Mouse (Mus musculus) limb, embryonic 14.5 days (tissue): ENCODE data around the gene Prickle4. TPM values are rescaled to one million over a fixed set of nuclear protein-coding genes. Genes with fewer than 3 reads are reported as not detected.

ENCODE experiments used
- ATAC-seq: fragments of 200-750 bp; cut with Nextera tagmentation; 2 replicates; pipeline ENCODE4 v1.8.0; 2017; ENCODE audit warnings: low read depth, moderate number of reproducible peaks, moderate TSS enrichment; ENCODE audit not compliant: low FRiP score
- DNase-seq: peaks from one replicate; pipeline ENCODE4 v3.0.0-alpha.2; 2015; ENCODE audit warnings: low spot score
- H3K27ac ChIP-seq: fragments of 300-500 bp; sonication (generic); replicated peaks from 2 replicates; pipeline ENCODE4 v1.5.1; 2014; ENCODE audit warnings: low read depth, mild to moderate bottlenecking, low read length, moderate library complexity, mixed read lengths
- H3K27me3 ChIP-seq: fragments of 300-500 bp; sonication (generic); 2 replicates; pipeline ENCODE4 v1.6.1; 2014; ENCODE audit warnings: low read length, mixed read lengths; ENCODE audit not compliant: control insufficient read depth, insufficient read depth
- H3K36me3 ChIP-seq: fragments of 300-500 bp; sonication (generic); 2 replicates; pipeline ENCODE4 v1.6.1; 2014; ENCODE audit warnings: mild to moderate bottlenecking, low read length, moderate library complexity, mixed read lengths; ENCODE audit not compliant: control insufficient read depth, insufficient read depth
- H3K4me1 ChIP-seq: fragments of 300-500 bp; sonication (generic); 2 replicates; pipeline ENCODE4 v1.6.1; 2014; ENCODE audit warnings: antibody characterized with exemption, low read length, mixed read lengths; ENCODE audit not compliant: control insufficient read depth, insufficient read depth
- H3K4me2 ChIP-seq: fragments of 300-500 bp; sonication (generic); replicated peaks from 2 replicates; pipeline ENCODE4 v1.6.1; 2014; ENCODE audit warnings: low read depth, mild to moderate bottlenecking, low read length, moderate library complexity; ENCODE audit not compliant: severe bottlenecking
- H3K4me3 ChIP-seq: fragments of 300-500 bp; sonication (generic); replicated peaks from 2 replicates; pipeline ENCODE4 v1.5.1; 2014; ENCODE audit warnings: low read length
- H3K9ac ChIP-seq: fragments of 300-500 bp; sonication (generic); 2 replicates; pipeline ENCODE4 v1.6.1; 2014; ENCODE audit warnings: mild to moderate bottlenecking, low read depth, low read length, moderate library complexity; ENCODE audit not compliant: severe bottlenecking
- H3K9me3 ChIP-seq: fragments of 300-500 bp; sonication (generic); 2 replicates; pipeline ENCODE4 v1.6.1; 2016; ENCODE audit warnings: low read length; ENCODE audit not compliant: control insufficient read depth
- POLR2A ChIP-seq: fragments of 200-500 bp; IDR thresholded peaks from 2 replicates; pipeline ENCODE4 v1.8.0; 2012; ENCODE audit warnings: inconsistent platforms, mild to moderate bottlenecking, moderate library complexity, borderline replicate concordance; ENCODE audit not compliant: insufficient read depth, insufficient read length; ENCODE audit errors: extremely low read depth
- WGBS: fragments of 180-500 bp; shearing (Covaris S2); extraction: QIAGEN DNeasy Blood & Tissue Kit; methylation state at CpG from one replicate; pipeline ENCODE4 v1.1.7; 2014; 5-methylcytosine and 5-hydroxymethylcytosine counted together
- polyA plus RNA-seq, 2 experiments: library from polyadenylated mRNA; depleted of rRNA in 1 of 2; stranded (reverse) in 1 of 2; unstranded in 1 of 2; fragments of >200 nt; fragmentation: Nextera tagmentation in 1 of 2; extraction: Ambion mirVana in 1 of 2; gene quantifications; 2 replicates each; pipeline versions ENCODE4 v1.2.1 to v1.2.3; 2012 to 2014

Prickle4 gene
- polyA plus RNA-seq (2012; rRNA removed) (0.52 and 1.9 TPM in 2 replicates), polyA plus RNA-seq (2014; fragmentation: Nextera tagmentation; extraction: Ambion mirVana) (1.3 TPM in 2 replicates)

GRCm38 (mm10) chr17:47694503-47695336, at the start of gene Prickle4:
Prickle4 (minus strand) TSS chr17:47694736.
- peak; percentile 96 for ATAC-seq
- Histone ChIP-seq H3K27me3 (no peaks in the 10 kb centered on the region), H3K4me3 (peak within 1 kb of the TSS; percentile 75), H3K4me1 (0 out of 2 replicates have a peak, but pooled peaks cover 6% of the 10 kb centered on the region), H3K36me3 (peaks cover 15% of the 10 kb centered on the region; the same call in 1 of the 2 replicates), H3K27ac (peak within 1 kb of the TSS; percentile 63; the same call in 1 of the 2 replicates), H3K9ac (peak within 1 kb of the TSS; percentile 83), H3K4me2 (peak within 1 kb of the TSS; percentile 86), H3K9me3 (no peaks in the 10 kb centered on the region)
- peak; percentile 27; the same call in 1 of the 2 replicates for TF ChIP-seq POLR2A
- peak; percentile 94 for DNase-seq
- under 1% methylated on average over 59 of the region's 82 CpGs for WGBS

GRCm38 (mm10) chr17:47744086-47744485, 49.5 kb upstream of the Prickle4 start:
- peaks cover 9% of the 10 kb centered on the region for H3K4me1 ChIP-seq
- TF ChIP-seq POLR2A = no peak
- no peaks in the 10 kb centered on the region for H3K36me3 ChIP-seq
- 94% methylated on average over 14 of the region's 14 CpGs for WGBS
- ATAC-seq (no peak), DNase-seq (no peak)
- H3K27me3 ChIP-seq = no peaks in the 10 kb centered on the region
- H3K9me3 ChIP-seq = 0 out of 2 replicates have a peak, but pooled peaks cover 5% of the 10 kb centered on the region
- no peak overlapping the region for H3K9ac ChIP-seq
- no peak overlapping the region for H3K4me3 ChIP-seq
- H3K27ac ChIP-seq = no peak overlapping the region
- H3K4me2 ChIP-seq = no peak overlapping the region

- H3K9me3 ChIP-seq = 0 out of 2 replicates have a peak, but pooled peaks cover 5% of the 10 kb centered on the region
- H3K27ac ChIP-seq = no peak overlapping the region
- H3K4me3 ChIP-seq = no peak overlapping the region
- no peak for ATAC-seq
- peaks cover 15% of the 10 kb centered on the region for H3K4me1 ChIP-seq
- H3K27me3 ChIP-seq = no peaks in the 10 kb centered on the region
- TF ChIP-seq POLR2A = no peak
- no peak overlapping the region for H3K9ac ChIP-seq
- WGBS = 48% methylated on average over 16 of the region's 16 CpGs
- no peaks in the 10 kb centered on the region for H3K36me3 ChIP-seq
- no peak for DNase-seq
- no peak overlapping the region for H3K4me2 ChIP-seq
Observed at GRCm38 (mm10) chr17:47742991-47743734, 48.6 kb upstream of the Prickle4 start.

DNA sequence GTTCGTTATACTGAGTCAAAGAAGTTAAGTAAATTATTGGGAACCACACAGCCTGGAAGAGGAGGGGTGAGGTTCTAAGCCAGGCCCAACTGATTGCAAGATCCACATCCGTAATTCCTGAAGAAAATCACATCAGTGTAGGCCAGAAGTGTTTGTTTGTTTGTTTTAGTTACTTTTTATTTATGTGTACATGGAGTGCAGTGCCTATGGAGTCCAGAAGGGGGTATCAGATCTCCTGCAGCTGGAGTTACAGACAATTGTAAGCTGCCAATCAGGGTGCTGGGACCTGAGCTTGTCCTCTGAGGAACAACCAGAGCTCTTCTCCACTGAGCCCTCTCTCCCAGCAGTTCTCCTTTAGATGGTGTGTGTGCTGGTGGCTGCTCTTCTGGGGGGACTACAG, 45.6 kb upstream of the Prickle4 start:
- TF ChIP-seq POLR2A = no peak

More for the DNA sequence above, 45.6 kb upstream of the Prickle4 start:
- no peak overlapping the region for H3K4me3 ChIP-seq
- 43% methylated on average over 2 of the region's 2 CpGs for WGBS
- H3K36me3 ChIP-seq = no peaks in the 10 kb centered on the region
- no peak for ATAC-seq
- H3K4me1 ChIP-seq = peaks cover 15% of the 10 kb centered on the region
- H3K27ac ChIP-seq = no peak overlapping the region
- H3K4me2 ChIP-seq = no peak overlapping the region
- H3K9me3 ChIP-seq = 0 out of 2 replicates have a peak, but pooled peaks cover 5% of the 10 kb centered on the region
- DNase-seq = no peak
- H3K27me3 ChIP-seq = no peaks in the 10 kb centered on the region
- no peak overlapping the region for H3K9ac ChIP-seq
